Mouse (Mus musculus) lung, adult 2 months (tissue): Measurements from ENCODE around the gene Zfp771. TPM values are rescaled to one million over a fixed set of nuclear protein-coding genes. Genes with fewer than 3 reads are reported as not detected.
A peak's percentile ranks its signal among the peaks of the same experiment; 100 is the strongest.

ENCODE experiments used
- DNase-seq: peaks from one replicate; pipeline ENCODE4 v3.0.0; 2022
- H3K4me1 ChIP-seq: fragments of 200-500 bp; 2 replicates; pipeline ENCODE4 v1.6.1; 2011; ENCODE audit warnings: low read length; ENCODE audit not compliant: control insufficient read depth, insufficient read depth
- H3K4me3 ChIP-seq: fragments of 200-500 bp; replicated peaks from 2 replicates; pipeline ENCODE3; 2011; ENCODE audit warnings: low read depth, mild to moderate bottlenecking, control low read depth, low read length; ENCODE audit errors: extremely low read depth
- CTCF ChIP-seq: fragments of 200-500 bp; IDR thresholded peaks from 2 replicates; pipeline ENCODE4 v1.5.1; 2011; ENCODE audit warnings: mild to moderate bottlenecking, low read length, control low read depth; ENCODE audit not compliant: insufficient read depth
- POLR2A ChIP-seq: fragments of 200-500 bp; IDR thresholded peaks from 2 replicates; pipeline ENCODE4 v1.6.1; 2011; ENCODE audit warnings: low read depth, mild to moderate bottlenecking, control low read depth, low read length, borderline replicate concordance; ENCODE audit errors: extremely low read depth
- WGBS: fragments of 180-500 bp; shearing (Covaris S2); methylation state at CpG from one replicate; pipeline ENCODE4 v1.1.7; 2018; 5-methylcytosine and 5-hydroxymethylcytosine counted together
- polyA plus RNA-seq: library from polyadenylated mRNA; depleted of rRNA; stranded (reverse); fragments of >200 nt; gene quantifications from 2 replicates; pipeline ENCODE4 v1.2.3, GENCODE M21; 2012

Zfp771 gene
- polyA plus RNA-seq, 1 experiment: 57.4 TPM

- under 1% methylated on average over 50 of the region's 50 CpGs for WGBS
- TF ChIP-seq POLR2A (peak; percentile 82; the same call in 1 of the 2 replicates), CTCF (peak; percentile 82)
- Histone ChIP-seq H3K4me1 (peaks cover 4% of the 10 kb centered on the region; the same call in 1 of the 2 replicates), H3K4me3 (peak within 1 kb of the TSS; percentile 81)
- peak; percentile 94 for DNase-seq
These were observed 16.4 kb downstream of the Zfp771 start, which contains the start of gene Dctpp1 for GRCm38 (mm10) chr7:127260309-127261111. TSS of gene Dctpp1 (minus strand) at chr7:127260709.

GRCm38 (mm10) chr7:127262218-127262961 lies 18.3 kb downstream of the Zfp771 start:
- DNase-seq: no peak
- TF ChIP-seq POLR2A (no peak), CTCF (no peak)
- Histone ChIP-seq H3K4me3 (no peak overlapping the region), H3K4me1 (peaks cover 4% of the 10 kb centered on the region; the same call in 1 of the 2 replicates)
- WGBS: 68% methylated on average over 10 of the region's 10 CpGs

- Histone ChIP-seq H3K4me1 (peaks cover 4% of the 10 kb centered on the region; the same call in 1 of the 2 replicates), H3K4me3 (no peak overlapping the region)
- TF ChIP-seq CTCF (no peak), POLR2A (no peak)
- WGBS: 88% methylated on average over 3 of the region's 3 CpGs
- no peak for DNase-seq
These were observed 19.5 kb downstream of the Zfp771 start for GRCm38 (mm10) chr7:127263526-127263925.

DNA sequence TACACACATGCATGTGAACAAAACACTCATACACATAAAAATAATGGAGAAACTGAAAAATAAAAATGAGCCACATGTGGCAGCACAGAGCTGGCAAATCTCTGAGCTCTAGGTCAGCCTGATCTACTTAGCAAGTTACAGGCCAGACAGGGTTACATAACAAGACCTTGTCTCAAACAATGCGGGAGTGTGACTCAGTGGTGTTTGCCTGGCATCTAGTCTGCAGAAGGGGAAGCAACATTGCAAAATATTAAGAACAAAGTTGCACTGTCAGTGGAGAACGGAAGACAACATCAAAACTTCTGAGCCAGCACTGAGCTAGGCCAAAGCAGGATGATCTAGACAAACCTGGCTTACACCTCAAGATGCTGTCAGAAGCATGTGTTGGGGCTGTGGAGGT lies 26.2 kb downstream of the Zfp771 start:
- Histone ChIP-seq H3K4me1 (peaks cover 9% of the 10 kb centered on the region), H3K4me3 (no peak overlapping the region)
- no peak for TF ChIP-seq POLR2A
- TF ChIP-seq CTCF: no peak
- WGBS: 60% methylated on average over 2 of the region's 2 CpGs
- no peak for DNase-seq

DNA sequence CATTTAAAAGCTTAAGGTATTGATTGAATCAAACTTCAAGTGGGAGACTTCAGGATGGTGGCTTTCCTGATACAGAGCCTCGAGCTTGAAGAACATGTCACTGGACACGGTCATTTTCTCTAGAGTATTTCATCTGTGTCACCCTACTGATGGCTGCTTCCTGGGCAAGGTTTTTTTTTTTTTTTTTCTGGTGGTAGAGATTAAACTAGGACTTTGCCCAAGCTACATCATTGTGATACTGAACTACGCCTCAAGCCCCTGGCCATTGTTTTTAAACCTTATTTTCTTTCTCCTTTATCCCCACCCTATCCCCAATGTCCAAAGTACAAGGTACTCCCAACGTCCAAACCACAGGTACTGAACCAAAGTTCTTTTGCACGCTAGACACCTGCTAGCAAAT lies 26.6 kb downstream of the Zfp771 start:
- no peak for DNase-seq
- 86% methylated on average over 5 of the region's 5 CpGs for WGBS
- no peak overlapping the region for H3K4me3 ChIP-seq
- H3K4me1 ChIP-seq: peaks cover 9% of the 10 kb centered on the region
- no peak for TF ChIP-seq POLR2A
- no peak for TF ChIP-seq CTCF

DNA sequence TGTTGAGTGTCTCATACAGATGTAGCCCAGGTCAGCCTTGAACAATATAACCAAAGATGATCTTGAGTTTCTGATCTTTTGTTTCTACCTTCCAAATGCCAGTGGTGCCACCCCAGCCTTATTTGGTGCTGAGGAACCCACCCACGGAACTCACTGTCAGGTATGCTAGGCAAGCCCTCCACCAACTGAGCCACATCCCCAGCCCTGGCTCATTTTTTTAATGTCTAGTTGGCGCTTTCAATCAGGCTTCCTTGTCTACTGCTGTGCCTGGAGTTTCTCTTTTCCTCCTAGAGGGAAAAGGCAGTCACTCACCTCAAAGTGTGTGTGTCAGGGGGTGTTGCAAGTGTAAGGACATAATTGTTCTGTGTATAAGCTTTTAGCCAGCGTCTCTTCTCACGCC lies 27.0 kb downstream of the Zfp771 start:
- 86% methylated on average over 4 of the region's 4 CpGs for WGBS
- Histone ChIP-seq H3K4me3 (no peak overlapping the region), H3K4me1 (peaks cover 9% of the 10 kb centered on the region)
- TF ChIP-seq POLR2A (no peak), CTCF (no peak)
- no peak for DNase-seq

- 92% methylated on average over 15 of the region's 15 CpGs for WGBS
- no peak for TF ChIP-seq CTCF
- TF ChIP-seq POLR2A: no peak
- Histone ChIP-seq H3K4me3 (no peak overlapping the region), H3K4me1 (peaks cover 9% of the 10 kb centered on the region)
- no peak for DNase-seq
These were observed 28.5 kb downstream of the Zfp771 start for GRCm38 (mm10) chr7:127272566-127272965.

- Histone ChIP-seq H3K4me1 (peaks cover 9% of the 10 kb centered on the region), H3K4me3 (peak overlapping the region; percentile 74)
- 10% methylated on average over 50 of the region's 50 CpGs for WGBS
- TF ChIP-seq POLR2A: no peak
- no peak for TF ChIP-seq CTCF
- no peak for DNase-seq
These were observed 29.2 kb downstream of the Zfp771 start for GRCm38 (mm10) chr7:127273118-127273923.

GRCm38 (mm10) chr7:127273925-127274789 lies 30.1 kb downstream of the Zfp771 start, which contains the start of gene Sephs2:
TSS of gene Sephs2 (minus strand) at chr7:127274055.
- Histone ChIP-seq H3K4me1 (peaks cover 9% of the 10 kb centered on the region), H3K4me3 (peak within 1 kb of the TSS; percentile 74)
- 1% methylated on average over 39 of the region's 39 CpGs for WGBS
- peak; percentile 97 for DNase-seq
- no peak for TF ChIP-seq CTCF
- TF ChIP-seq POLR2A: peak; percentile 99
